Mouse (Mus musculus) thymus, postnatal 36 days (tissue): ENCODE results near the gene Slamf1.
A peak's percentile ranks its signal among the peaks of the same experiment; 100 is the strongest.

Source experiments
- DNase-seq, 2 experiments: peaks; one replicate each; pipeline ENCODE4 v3.0.0; 2022; ENCODE audit warnings: mixed read lengths in 2 of 2

Gene Slamf1

GRCm38 (mm10) chr1:171766898-171767297, at the start of gene Slamf1:
TSS of gene Slamf1 (plus strand) at chr1:171767127.
- peak; percentile 67 to 79 for DNase-seq

- no peak for DNase-seq
Observed at GRCm38 (mm10) chr1:171731195-171731594, 35.7 kb upstream of the Slamf1 start.

GRCm38 (mm10) chr1:171734898-171735297, 32.0 kb upstream of the Slamf1 start:
- no peak for DNase-seq

GRCm38 (mm10) chr1:171748127-171748969, 18.6 kb upstream of the Slamf1 start:
- no peak for DNase-seq

GRCm38 (mm10) chr1:171761853-171762448, 5.0 kb upstream of the Slamf1 start:
- no peak for DNase-seq

- DNase-seq = no peak
Observed at GRCm38 (mm10) chr1:171770996-171771395, 4.1 kb downstream of the Slamf1 start.

GRCm38 (mm10) chr1:171772121-171772735, 5.3 kb downstream of the Slamf1 start:
- DNase-seq = peak in 1 of 2 experiments; percentile 11

GRCm38 (mm10) chr1:171773232-171773989, 6.5 kb downstream of the Slamf1 start:
- no peak for DNase-seq

- DNase-seq = no peak
Observed at GRCm38 (mm10) chr1:171774266-171774665, 7.3 kb downstream of the Slamf1 start.

GRCm38 (mm10) chr1:171774678-171775077, 7.8 kb downstream of the Slamf1 start:
- no peak for DNase-seq

GRCm38 (mm10) chr1:171775781-171776180, 8.9 kb downstream of the Slamf1 start:
- DNase-seq = no peak

- peak; percentile 59 to 81 for DNase-seq
Observed at GRCm38 (mm10) chr1:171777026-171777425, 10.1 kb downstream of the Slamf1 start.

GRCm38 (mm10) chr1:171782287-171782915, 15.5 kb downstream of the Slamf1 start:
- peak; percentile 61 to 69 for DNase-seq

- DNase-seq = no peak
Observed at GRCm38 (mm10) chr1:171785871-171786270, 18.9 kb downstream of the Slamf1 start.

GRCm38 (mm10) chr1:171787281-171788015, 20.5 kb downstream of the Slamf1 start:
- DNase-seq = no peak

GRCm38 (mm10) chr1:171788461-171789283, 21.7 kb downstream of the Slamf1 start:
- DNase-seq = peak; percentile 58

- no peak for DNase-seq
Observed at GRCm38 (mm10) chr1:171789407-171789806, 22.5 kb downstream of the Slamf1 start.

GRCm38 (mm10) chr1:171791491-171791890, 24.6 kb downstream of the Slamf1 start:
- DNase-seq = no peak

GRCm38 (mm10) chr1:171796185-171796584, 29.3 kb downstream of the Slamf1 start:
- no peak for DNase-seq

- no peak for DNase-seq
Observed at GRCm38 (mm10) chr1:171797840-171798239, 30.9 kb downstream of the Slamf1 start.

- no peak for DNase-seq
Observed at GRCm38 (mm10) chr1:171799648-171800047, 32.7 kb downstream of the Slamf1 start.
